Mouse (Mus musculus): ENCODE results near the gene Josd1.

The Josd1 gene

GRCm38 (mm10) chr15:79691023-79691508 lies 3.3 kb upstream of the Josd1 start:
- peak in 1 of 2 experiments; percentile 75 for DNase-seq

- peak; percentile 99 for DNase-seq
These were observed 2.8 kb upstream of the Josd1 start, which contains the start of gene Gtpbp1 for GRCm38 (mm10) chr15:79690426-79691022. TSS of gene Gtpbp1 (plus strand) at chr15:79690845.

GRCm38 (mm10) chr15:79689662-79690425 lies 2.1 kb upstream of the Josd1 start:
- DNase-seq = no peak

GRCm38 (mm10) chr15:79688268-79688956 lies 693 bp upstream of the Josd1 start:
- DNase-seq = no peak

- DNase-seq = peak in 1 of 2 experiments; percentile 28
These were observed 544 bp downstream of the Josd1 start for GRCm38 (mm10) chr15:79687175-79687574.

GRCm38 (mm10) chr15:79686046-79686869 lies 1.5 kb downstream of the Josd1 start:
- DNase-seq = no peak

GRCm38 (mm10) chr15:79685141-79685641 lies 2.5 kb downstream of the Josd1 start:
- DNase-seq = peak; percentile 43 to 74

GRCm38 (mm10) chr15:79684616-79685015 lies 3.1 kb downstream of the Josd1 start:
- DNase-seq = no peak

- DNase-seq = no peak
These were observed 3.8 kb downstream of the Josd1 start for GRCm38 (mm10) chr15:79683707-79684465.

GRCm38 (mm10) chr15:79683146-79683545 lies 4.6 kb downstream of the Josd1 start:
- DNase-seq = peak in 1 of 2 experiments; percentile 57

GRCm38 (mm10) chr15:79681973-79682372 lies 5.7 kb downstream of the Josd1 start:
- DNase-seq = peak; percentile 35 to 59

GRCm38 (mm10) chr15:79677936-79678335 lies 9.8 kb downstream of the Josd1 start:
- no peak for DNase-seq

GRCm38 (mm10) chr15:79671828-79672348 lies 15.8 kb downstream of the Josd1 start:
- peak in 1 of 2 experiments; percentile 48 for DNase-seq

GRCm38 (mm10) chr15:79670972-79671299 lies 16.8 kb downstream of the Josd1 start:
- no peak for DNase-seq

- DNase-seq = peak; percentile 91 to 96
These were observed 17.3 kb downstream of the Josd1 start, which contains the start of gene Tomm22 for GRCm38 (mm10) chr15:79670249-79670971. TSS of gene Tomm22 (plus strand) at chr15:79670861.

- DNase-seq = peak in 1 of 2 experiments; percentile 50
These were observed 18.5 kb downstream of the Josd1 start for GRCm38 (mm10) chr15:79669195-79669594.

- DNase-seq = no peak
These were observed 23.1 kb downstream of the Josd1 start for GRCm38 (mm10) chr15:79664666-79665065.

- peak in 1 of 2 experiments; percentile 62 for DNase-seq
These were observed 25.9 kb downstream of the Josd1 start for GRCm38 (mm10) chr15:79661852-79662251.

- peak; percentile 96 to 97 for DNase-seq
These were observed 29.0 kb downstream of the Josd1 start, which contains the start of the genes Fam227a and Cby1 for GRCm38 (mm10) chr15:79658531-79659375. TSS of gene Fam227a (minus strand) at chr15:79658956. TSS of gene Cby1 (plus strand) at chr15:79659199.

Measured in kidney, postnatal 25 days (tissue).